Mouse (Mus musculus): Measurements from ENCODE around the gene Sp3. TPM values are rescaled to one million over a fixed set of nuclear protein-coding genes. Genes with fewer than 3 reads are reported as not detected.

Gene Sp3
- 193 TPM for polyA plus RNA-seq (2014; fragmentation: Illumina TruSeq; extraction: RNeasy Lipid Tissue Mini Kit (QIAGEN cat#74804); ENCODE audit: low replicate concordance)

DNA sequence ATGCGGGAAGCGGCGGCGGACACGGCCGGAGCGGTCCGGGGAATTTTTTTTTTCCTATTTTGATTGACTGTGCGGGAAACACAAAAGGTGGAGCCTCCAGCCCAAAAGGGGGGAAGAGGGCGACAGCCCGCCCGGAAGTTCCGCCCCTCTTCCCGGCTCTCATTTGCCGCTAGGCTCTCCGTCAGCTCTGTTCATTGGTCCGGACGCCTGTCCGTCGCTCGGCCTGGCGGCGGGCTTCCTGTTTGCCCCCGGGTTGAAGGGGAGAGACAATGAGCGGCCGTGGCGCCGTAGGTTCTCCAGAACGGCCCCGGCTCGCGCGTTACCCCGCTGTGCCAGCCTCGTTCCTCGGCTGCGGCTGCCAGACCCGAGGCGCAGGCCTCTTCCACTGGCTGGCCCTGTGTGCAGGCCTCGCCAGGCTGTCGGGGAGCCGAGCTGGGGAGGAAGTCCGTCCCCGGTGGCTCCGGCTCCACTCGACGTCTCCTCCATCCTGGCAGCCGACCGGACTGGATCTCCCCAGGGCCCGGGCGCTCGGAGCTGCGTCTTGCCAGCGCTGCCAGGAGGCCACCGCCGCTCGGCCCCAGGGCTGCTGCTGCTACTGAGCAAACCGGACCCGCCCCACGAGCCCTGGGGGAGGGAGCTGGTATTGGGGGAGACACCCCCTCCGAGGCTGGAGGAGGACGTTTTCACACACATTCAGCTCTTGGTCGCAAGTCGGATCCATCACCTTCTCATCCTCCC lies at the start of gene Sp3:
Gene Sp3 (minus strand): TSS at position 110 of the 738 bp plus-strand sequence.

DNA sequence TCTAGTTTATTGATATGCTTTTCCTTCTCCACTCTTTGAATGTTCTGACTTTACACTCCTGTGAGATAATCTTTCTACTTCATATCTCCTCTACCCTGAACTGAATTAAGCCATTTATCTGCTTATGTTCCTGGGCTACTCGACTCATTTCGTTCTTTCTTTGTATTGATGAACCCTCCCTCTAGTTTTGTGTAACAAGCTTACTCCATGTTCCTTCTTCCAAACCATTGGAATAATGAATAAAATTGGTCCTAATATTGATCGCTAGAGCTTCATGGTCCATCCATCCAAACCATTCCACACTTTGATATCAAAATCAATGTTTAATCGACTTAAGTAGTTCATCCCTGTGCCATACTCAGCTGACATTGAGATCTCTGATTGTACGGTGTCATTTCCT lies 6.4 kb upstream of the Sp3 start, which contains the start of gene Gm11084:
Gene Gm11084 (minus strand): TSS at position 101 of the 400 bp plus-strand sequence.

Other genes starting within 250 kb of the Sp3 start
- not detected for gene Gm11084, start 6.3 kb upstream of the Sp3 start, polyA plus RNA-seq (2014; fragmentation: Illumina TruSeq; extraction: RNeasy Lipid Tissue Mini Kit (QIAGEN cat#74804); ENCODE audit: low replicate concordance)
- 128 TPM for gene Ola1, start 238.5 kb upstream of the Sp3 start, polyA plus RNA-seq (2014; fragmentation: Illumina TruSeq; extraction: RNeasy Lipid Tissue Mini Kit (QIAGEN cat#74804); ENCODE audit: low replicate concordance)